Mouse (Mus musculus): ENCODE data around the gene Igsf8. TPM values are rescaled to one million over a fixed set of nuclear protein-coding genes. Genes with fewer than 3 reads are reported as not detected.
"Not testable (repeated sequence)": the region's sequence is repeated elsewhere in the genome, so short reads cannot be mapped to it uniquely, and the experiment has no call there.

The Igsf8 gene
- total RNA-seq, 2 experiments from 2014 or later, result 257 to 260 TPM

DNA sequence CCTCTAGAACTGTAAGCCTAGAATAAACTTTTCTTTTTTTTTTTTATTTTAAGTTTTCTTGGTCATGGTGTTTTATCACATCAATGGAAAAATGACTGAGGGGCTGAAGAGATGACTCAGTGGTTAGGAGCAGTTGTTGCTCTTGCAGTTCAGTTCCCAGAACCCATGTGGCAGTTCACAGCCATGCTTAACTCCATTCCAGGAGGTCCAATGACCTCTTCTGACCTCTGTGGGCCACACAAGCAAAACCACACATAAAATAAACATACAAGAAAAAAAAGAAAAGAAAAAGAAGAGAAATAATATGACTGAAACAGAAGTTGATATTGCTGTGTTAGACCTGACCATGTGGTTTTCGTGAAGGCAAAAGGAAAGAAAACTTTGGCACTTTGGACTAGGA is 32.2 kb upstream of the Igsf8 start:
- no peak for TF ChIP-seq CTCF (IDR thresholded peaks at IDR 0.05)
- H3K4me3 ChIP-seq, result no peak overlapping the region
- intact Hi-C loops (cut with DNase I), result no loop called here
- H3K27ac ChIP-seq, result no peak overlapping the region
- DNase-seq (ENCODE audit: extremely low spot score in 1 of 2, low spot score in 2 of 2), result no peak

DNA sequence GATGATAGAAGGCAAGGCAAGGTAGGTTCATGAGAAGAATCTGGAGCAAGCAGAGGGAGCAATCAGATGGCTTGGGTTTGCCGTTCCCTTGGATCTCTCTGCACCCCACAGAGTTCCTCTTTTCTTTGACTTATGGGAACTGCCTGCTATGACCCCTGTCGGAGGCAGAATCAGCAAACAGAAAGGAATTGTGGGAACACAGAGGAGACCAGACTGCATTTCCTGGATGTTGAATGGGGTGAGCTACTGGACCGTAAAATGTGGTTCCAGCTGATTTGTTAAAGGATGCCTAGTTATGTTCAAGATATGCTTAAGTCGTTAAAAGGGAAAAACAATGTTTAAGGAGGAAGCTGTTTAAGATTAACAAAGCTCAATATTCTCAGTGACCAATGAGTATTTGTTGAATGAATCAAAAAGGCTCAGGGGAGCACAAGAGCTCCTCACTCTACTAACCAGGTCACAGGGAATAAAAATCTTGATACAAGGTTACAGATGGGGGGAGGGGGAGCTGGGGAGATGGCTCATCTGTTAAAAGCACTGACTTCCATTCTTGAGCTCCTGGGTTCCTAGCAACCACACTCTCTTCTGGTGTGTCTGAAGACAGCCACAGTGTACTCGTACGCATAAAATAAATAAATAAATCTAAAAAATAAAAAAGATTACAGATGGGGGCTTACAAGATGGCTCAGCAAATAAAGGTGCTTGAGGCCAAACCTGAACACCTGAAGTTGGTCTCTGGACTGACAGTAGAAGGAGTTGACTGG is 20.3 kb upstream of the Igsf8 start:
- no peak for DNase-seq (ENCODE audit: extremely low spot score in 1 of 2, low spot score in 2 of 2)
- TF ChIP-seq CTCF (IDR thresholded peaks at IDR 0.05), result no peak
- intact Hi-C loops (cut with DNase I), result no loop called here
- Histone ChIP-seq H3K4me3 (no peak overlapping the region), H3K27ac (no peak overlapping the region)

DNA sequence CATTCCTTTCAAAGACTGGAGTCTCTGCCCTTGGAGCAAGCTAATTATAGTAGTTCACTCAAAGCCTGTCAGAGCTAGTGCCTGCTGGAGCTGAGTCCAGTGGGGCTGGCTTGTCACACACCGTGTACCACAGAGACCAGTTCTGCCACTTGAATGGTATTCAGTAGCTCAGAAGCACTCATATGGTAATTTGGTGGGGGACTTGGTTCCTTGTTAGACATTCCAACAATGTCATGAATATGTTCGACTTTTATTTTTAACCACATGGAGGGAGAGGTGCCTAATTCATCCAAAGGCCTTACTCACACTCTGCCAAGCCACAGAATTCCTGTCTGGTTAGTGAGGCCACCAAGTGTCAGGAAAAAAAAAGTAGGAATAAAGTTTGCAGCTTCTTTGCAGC is 19.0 kb upstream of the Igsf8 start:
- intact Hi-C loops (cut with DNase I), result no loop called here
- TF ChIP-seq CTCF (IDR thresholded peaks at IDR 0.05), result no peak

GRCm38 (mm10) chr1:172243547-172244205 is 17.8 kb upstream of the Igsf8 start:
- peak; percentile 21 for TF ChIP-seq CTCF (IDR thresholded peaks at IDR 0.05)
- Histone ChIP-seq H3K27ac (no peak overlapping the region), H3K4me3 (no peak overlapping the region)
- intact Hi-C loops (cut with DNase I), result no loop called here
- DNase-seq (ENCODE audit: extremely low spot score in 1 of 2, low spot score in 2 of 2), result no peak

More for the DNA sequence above, 19.0 kb upstream of the Igsf8 start:
- no peak overlapping the region for H3K27ac ChIP-seq
- no peak for DNase-seq (ENCODE audit: extremely low spot score in 1 of 2, low spot score in 2 of 2)
- H3K4me3 ChIP-seq, result no peak overlapping the region

DNA sequence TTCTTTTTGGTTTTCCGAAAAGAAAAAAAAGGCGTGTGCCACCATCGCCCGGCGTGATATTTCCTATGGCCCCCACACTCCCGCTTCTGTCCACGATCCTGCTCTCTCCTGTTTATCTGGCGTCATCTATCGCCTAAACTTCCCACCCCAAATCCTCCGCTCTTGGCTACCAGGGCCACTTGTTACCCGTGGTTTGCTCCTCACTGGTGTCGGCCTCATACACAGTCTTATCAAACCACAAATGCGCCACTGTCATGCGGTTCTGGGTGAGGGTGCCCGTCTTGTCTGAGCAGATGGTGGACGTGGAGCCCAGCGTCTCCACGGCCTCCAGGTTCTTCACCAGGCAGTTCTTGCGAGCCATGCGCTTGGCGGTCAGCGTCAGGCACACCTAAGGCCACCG is 16.8 kb upstream of the Igsf8 start:
- DNase-seq (ENCODE audit: extremely low spot score in 1 of 2, low spot score in 2 of 2); intact Hi-C loops (cut with DNase I); H3K27ac ChIP-seq; H3K4me3 ChIP-seq: not testable (repeated sequence)

- no peak for TF ChIP-seq CTCF (IDR thresholded peaks at IDR 0.05)
- no peak for DNase-seq (ENCODE audit: extremely low spot score in 1 of 2, low spot score in 2 of 2)
- no peak overlapping the region for H3K4me3 ChIP-seq
- intact Hi-C loops (cut with DNase I), result no loop called here
- no peak overlapping the region for H3K27ac ChIP-seq
Observed at GRCm38 (mm10) chr1:172247216-172247615, 14.2 kb upstream of the Igsf8 start.

DNA sequence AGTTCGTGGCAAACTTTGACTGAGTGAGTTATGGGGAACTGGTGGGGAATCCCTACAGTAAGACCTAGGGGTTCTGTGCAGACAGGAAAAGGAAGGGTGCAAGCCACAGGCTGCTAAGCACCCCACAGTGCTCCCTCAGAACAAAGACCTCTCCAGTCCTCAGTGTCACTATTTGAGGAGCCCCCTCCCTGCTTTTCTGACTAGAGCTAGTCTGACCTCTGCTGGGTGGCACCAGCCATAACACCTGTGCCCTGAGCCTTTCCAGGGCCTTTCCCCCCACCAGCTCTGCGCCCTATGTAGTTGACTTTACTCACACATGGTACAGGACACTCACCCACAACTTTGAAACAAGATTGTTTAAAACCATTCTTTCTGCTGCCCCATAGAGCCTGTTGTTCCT is 13.8 kb upstream of the Igsf8 start:
- peak; percentile 54 for TF ChIP-seq CTCF (IDR thresholded peaks at IDR 0.05)
- no peak for DNase-seq (ENCODE audit: extremely low spot score in 1 of 2, low spot score in 2 of 2)
- no peak overlapping the region for H3K4me3 ChIP-seq
- intact Hi-C loops (cut with DNase I), result no loop called here
- H3K27ac ChIP-seq, result no peak overlapping the region

GRCm38 (mm10) chr1:172258314-172258713 is 3.1 kb upstream of the Igsf8 start, which contains the start of gene Atp1a4:
Gene Atp1a4 (minus strand): TSS chr1:172258414.
- no peak for TF ChIP-seq CTCF (IDR thresholded peaks at IDR 0.05)
- Histone ChIP-seq H3K27ac (no peak within 1 kb of the TSS), H3K4me3 (no peak within 1 kb of the TSS)
- intact Hi-C loops (cut with DNase I), result no loop called here
- no peak for DNase-seq (ENCODE audit: extremely low spot score in 1 of 2, low spot score in 2 of 2)

- no peak for TF ChIP-seq CTCF (IDR thresholded peaks at IDR 0.05)
- Histone ChIP-seq H3K27ac (no peak overlapping the region), H3K4me3 (no peak overlapping the region)
- intact Hi-C loops (cut with DNase I), result no loop called here
- no peak for DNase-seq (ENCODE audit: extremely low spot score in 1 of 2, low spot score in 2 of 2)
Observed at GRCm38 (mm10) chr1:172271208-172271607, 9.8 kb downstream of the Igsf8 start.

DNA sequence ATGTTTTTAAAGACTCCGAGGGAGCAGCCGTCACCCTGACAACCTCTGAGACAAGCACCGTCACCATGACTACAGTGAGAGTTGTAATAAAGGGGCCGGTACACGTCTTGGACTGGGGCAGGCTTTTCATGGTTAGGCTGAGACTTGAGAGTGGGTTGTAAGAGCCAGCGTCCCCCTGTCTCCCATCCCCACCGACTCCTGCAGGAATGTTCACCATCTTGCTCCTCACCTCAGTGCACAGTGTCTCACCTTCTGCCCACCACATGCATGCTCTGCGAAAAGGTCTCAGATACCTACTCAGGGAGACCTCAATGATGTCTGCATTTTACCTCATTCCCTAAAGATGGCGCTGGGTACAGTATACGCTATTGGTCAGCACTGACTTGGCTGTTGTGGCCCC is 10.3 kb downstream of the Igsf8 start:
- intact Hi-C loops (cut with DNase I), result no loop called here
- DNase-seq (ENCODE audit: extremely low spot score in 1 of 2, low spot score in 2 of 2), result no peak
- Histone ChIP-seq H3K27ac (no peak overlapping the region), H3K4me3 (no peak overlapping the region)
- no peak for TF ChIP-seq CTCF (IDR thresholded peaks at IDR 0.05)

GRCm38 (mm10) chr1:172273386-172273785 is 11.9 kb downstream of the Igsf8 start:
- no peak overlapping the region for H3K27ac ChIP-seq
- DNase-seq (ENCODE audit: extremely low spot score in 1 of 2, low spot score in 2 of 2), result no peak
- H3K4me3 ChIP-seq, result no peak overlapping the region
- TF ChIP-seq CTCF (IDR thresholded peaks at IDR 0.05), result no peak
- intact Hi-C loops (cut with DNase I), result no loop called here

GRCm38 (mm10) chr1:172274116-172274515 is 12.7 kb downstream of the Igsf8 start:
- no peak for TF ChIP-seq CTCF (IDR thresholded peaks at IDR 0.05)
- H3K4me3 ChIP-seq, result no peak overlapping the region
- intact Hi-C loops (cut with DNase I), result no loop called here
- no peak for DNase-seq (ENCODE audit: extremely low spot score in 1 of 2, low spot score in 2 of 2)
- no peak overlapping the region for H3K27ac ChIP-seq

GRCm38 (mm10) chr1:172274547-172274946 is 13.1 kb downstream of the Igsf8 start:
- DNase-seq (ENCODE audit: extremely low spot score in 1 of 2, low spot score in 2 of 2), result no peak
- no peak overlapping the region for H3K4me3 ChIP-seq
- intact Hi-C loops (cut with DNase I), result no loop called here
- H3K27ac ChIP-seq, result no peak overlapping the region
- no peak for TF ChIP-seq CTCF (IDR thresholded peaks at IDR 0.05)

All from left cerebral cortex, adult 2 months (tissue).